Mouse (Mus musculus): ENCODE measurements at regions not wholly inside any gene's neighbourhood (a gene's known extent, or its start where the extent isn't known, plus 50 kb on each side); places are given as distances from the start of the nearest gene placed in this dataset.

DNA sequence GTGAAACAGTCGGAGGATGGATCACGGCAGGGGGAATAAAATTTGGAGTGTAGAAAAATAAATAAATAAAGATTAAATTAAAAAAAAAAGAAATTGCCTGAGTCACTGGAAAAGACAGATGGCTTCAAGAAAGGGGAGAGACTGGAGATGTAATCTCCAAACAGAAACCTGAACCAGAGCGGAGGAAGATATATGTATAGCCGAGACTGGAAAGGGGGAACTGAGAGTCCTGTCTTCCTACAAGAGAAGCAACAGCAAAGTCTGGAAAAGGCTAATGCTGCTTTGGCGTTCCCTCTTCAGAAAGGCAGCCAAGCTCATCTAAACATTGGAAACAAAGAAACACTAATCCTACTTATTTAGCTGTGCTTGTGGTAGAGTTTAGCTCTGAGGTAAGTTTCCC lies 619.6 kb downstream of the Pom121l12 start:
- peak in 1 of 2 experiments; percentile 3 for DNase-seq (ENCODE audit: low spot score in 2 of 2)

DNA sequence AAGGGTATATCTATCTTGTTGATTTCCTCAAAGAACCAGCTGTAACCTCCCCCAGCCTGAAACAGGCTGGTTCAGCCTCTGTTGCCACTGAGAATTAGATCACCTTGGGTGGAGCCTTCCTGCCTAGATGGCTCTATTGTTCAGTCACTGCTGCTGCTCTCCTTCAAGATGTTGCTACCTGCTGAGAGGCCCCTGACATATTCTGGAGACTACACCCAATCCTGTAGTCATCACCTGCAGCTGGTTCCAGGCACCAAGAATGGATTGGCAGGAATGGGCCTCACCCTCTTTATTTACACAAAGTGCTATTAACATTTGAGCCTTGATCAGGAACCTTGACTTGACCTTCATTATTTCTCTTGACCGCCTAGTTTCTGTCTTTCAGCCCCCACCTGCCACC lies 622.8 kb downstream of the Pom121l12 start:
- no peak for DNase-seq (ENCODE audit: low spot score in 2 of 2)

DNA sequence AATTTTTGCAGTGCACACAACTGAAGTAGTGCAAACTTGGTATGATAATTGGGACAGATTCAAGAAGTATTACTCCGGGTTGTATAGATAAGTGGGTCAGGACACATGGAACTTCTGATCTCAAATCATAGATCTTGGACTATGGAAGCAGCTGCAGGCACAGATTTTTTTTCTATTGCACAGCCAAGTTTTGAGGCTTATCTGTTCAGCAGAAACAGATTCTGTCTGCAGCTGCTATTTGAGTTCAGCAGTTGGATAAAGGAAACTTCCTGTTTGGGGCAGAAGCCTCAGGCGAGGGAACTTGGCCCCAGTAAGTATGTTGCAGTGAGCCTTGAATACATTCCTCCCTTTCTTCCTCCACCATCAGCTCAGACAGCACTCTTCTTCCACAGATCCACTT lies 650.9 kb downstream of the Pom121l12 start:
- DNase-seq (ENCODE audit: low spot score in 2 of 2): no peak

DNA sequence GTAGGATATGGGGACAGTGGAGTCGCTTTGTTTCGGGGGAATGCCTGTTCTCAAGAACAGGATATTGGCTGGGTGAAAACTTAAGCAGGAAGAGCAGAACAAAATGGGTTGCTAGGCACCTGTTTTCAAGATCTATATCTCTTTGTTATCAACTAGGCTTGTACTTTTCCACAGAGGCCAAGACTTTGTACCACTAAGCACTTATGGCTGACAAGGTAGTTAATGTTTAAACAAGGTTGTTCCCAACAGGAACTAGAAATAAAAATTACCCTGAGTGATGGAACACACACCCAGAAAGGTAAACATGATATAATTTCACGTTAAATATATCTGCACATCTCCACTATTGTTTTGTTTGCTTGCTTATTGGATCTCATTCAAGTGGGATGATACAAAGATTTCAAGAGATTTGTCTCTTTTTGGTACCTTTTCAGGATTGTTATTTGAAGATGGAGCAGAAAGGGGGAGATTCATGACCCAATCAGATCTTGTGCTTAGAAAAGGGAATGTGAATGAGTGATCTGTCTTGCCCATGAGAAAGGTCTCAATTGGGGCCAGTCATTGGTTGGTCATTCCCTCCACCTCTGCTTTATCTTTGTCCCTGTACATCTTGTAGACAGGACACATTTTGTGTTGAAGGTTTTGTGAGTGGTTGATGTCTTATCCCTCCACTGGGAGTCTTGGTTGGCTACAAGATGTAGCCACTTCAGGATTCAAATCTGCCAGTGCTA lies 675.1 kb downstream of the Pom121l12 start:
- DNase-seq (ENCODE audit: low spot score in 2 of 2): no peak

DNA sequence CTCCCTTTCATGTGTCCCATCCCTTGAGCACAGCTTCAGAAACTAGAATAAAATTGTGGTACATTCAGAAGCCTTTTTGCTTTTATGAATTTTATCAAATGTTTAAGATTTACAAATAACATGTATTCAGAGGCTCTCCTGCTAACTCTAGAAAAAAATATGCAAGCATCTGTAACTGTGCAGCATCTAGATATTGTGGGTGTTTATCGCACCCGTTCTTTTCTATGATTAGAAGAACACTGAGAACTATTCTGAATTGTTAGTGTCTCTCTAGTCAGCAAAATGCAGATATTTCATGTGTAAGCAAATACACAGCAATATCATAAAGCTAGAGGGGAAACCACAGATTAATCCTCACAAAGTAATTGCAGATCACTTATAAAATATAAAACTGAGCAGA lies 709.4 kb downstream of the Pom121l12 start:
- peak in 1 of 2 experiments; percentile 9 for DNase-seq (ENCODE audit: low spot score in 2 of 2)
